Mouse (Mus musculus) cerebral cortex, adult 2 months (tissue): ENCODE results near the gene Prkd2.

ENCODE experiments used
- WGBS: fragments of 180-500 bp; shearing (Covaris S2); methylation state at CpG from one replicate; pipeline ENCODE4 v1.1.7; 2018; 5-methylcytosine and 5-hydroxymethylcytosine counted together

Prkd2 gene

DNA sequence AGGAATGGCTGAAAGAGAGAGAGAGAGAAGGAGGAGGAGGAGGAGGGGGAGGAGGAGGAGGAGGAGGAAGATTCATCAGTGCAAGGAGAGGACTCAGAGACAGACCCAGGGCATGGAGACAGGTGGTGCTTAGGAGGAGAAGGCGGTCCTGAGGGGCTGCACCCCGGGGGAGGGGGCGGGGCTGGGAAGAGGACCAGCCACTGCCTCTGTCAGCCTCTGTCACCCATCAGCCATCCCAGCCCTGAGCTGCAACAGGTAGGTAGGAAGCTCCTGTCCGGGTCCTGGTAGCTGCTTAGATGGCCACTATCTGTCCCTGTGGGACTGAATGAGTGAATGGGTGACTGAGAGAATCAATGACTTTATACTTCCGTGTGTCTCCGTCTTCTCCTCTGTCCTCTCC lies 50.9 kb downstream of the Prkd2 start:
- WGBS, result 11% methylated on average over 5 of the region's 6 CpGs

- WGBS, result 43% methylated on average over 4 of the region's 4 CpGs
Measured at GRCm38 (mm10) chr7:16894279-16894678, 51.6 kb downstream of the Prkd2 start.

GRCm38 (mm10) chr7:16895000-16895399 lies 52.3 kb downstream of the Prkd2 start:
- 1% methylated on average over 24 of the region's 24 CpGs for WGBS

DNA sequence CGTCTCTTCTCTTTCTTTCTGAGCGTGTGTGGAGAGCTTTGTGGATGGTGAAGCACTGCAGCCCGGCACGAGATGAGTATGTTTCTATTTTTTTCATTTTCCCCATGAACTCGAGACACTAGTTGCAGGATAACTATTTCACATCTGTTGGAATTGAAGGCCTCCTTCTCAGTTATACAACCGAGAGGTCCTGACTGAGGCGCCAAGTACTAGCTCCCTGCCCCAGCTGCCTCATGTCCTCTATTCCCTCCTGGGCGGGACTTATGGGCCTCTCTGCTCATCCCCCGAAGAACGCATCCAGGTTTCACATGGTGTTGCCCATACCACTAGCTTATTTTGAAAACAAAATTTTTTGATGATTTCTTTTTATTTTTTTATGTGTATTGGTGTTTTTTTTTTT lies 52.8 kb downstream of the Prkd2 start:
- 41% methylated on average over 10 of the region's 10 CpGs for WGBS

- 43% methylated on average over 5 of the region's 5 CpGs for WGBS
Measured at GRCm38 (mm10) chr7:16900526-16900925, 57.8 kb downstream of the Prkd2 start.

- 83% methylated on average over 2 of the region's 2 CpGs for WGBS
Measured at GRCm38 (mm10) chr7:16903439-16903955, 60.8 kb downstream of the Prkd2 start.

- 73% methylated on average over 7 of the region's 10 CpGs for WGBS
Measured at GRCm38 (mm10) chr7:16904120-16904675, 61.5 kb downstream of the Prkd2 start.

DNA sequence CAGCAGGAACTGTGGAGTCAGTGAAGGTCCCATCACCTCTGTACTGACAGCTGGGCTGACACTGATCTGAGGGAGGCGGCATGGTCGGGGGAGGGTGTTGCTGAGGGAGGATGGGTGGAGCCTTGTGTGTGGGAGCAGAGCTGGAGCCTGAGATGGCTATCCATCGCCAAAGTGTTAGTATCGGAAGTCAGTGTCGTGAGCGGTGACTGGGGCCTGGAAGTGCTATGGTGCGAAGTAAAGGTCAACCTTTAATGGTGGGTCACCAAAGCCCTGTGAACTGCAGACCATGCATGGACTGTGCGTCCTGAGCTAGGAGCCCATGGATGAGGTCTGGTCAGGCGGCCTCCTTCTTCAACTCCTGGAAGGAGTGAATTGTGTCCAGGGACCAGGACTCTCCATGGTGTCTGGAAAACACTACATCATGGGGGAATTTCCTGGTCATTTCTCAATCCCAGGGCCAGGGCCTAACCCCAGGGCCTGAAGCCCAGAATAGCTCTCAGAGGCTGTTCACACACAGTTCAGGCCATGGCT lies 62.9 kb downstream of the Prkd2 start:
- WGBS, result 68% methylated on average over 9 of the region's 9 CpGs

- WGBS, result 55% methylated on average over 6 of the region's 6 CpGs
Measured at GRCm38 (mm10) chr7:16906281-16906680, 63.6 kb downstream of the Prkd2 start, which contains the start of gene Ptgir. TSS of gene Ptgir (plus strand) at chr7:16906490.

DNA sequence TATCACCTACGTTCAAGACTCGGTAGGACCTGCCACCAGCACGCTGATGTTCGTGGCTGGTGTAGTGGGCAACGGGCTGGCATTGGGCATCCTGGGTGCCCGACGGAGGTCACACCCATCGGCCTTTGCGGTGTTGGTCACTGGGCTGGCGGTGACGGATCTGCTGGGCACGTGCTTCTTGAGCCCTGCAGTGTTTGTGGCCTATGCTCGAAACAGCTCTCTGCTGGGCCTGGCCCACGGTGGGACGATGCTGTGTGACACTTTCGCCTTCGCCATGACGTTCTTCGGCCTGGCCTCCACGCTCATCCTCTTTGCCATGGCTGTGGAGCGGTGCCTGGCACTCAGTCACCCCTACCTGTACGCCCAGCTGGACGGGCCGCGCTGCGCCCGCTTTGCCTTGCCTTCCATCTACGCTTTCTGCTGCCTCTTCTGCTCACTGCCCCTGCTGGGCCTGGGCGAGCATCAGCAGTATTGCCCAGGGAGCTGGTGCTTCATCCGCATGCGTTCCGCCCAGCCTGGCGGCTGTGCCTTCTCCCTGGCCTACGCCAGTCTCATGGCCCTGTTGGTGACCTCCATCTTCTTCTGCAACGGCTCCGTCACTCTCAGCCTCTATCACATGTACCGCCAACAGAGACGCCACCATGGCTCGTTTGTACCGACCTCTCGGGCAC lies 64.3 kb downstream of the Prkd2 start:
- WGBS, result 96% methylated on average over 41 of the region's 41 CpGs

DNA sequence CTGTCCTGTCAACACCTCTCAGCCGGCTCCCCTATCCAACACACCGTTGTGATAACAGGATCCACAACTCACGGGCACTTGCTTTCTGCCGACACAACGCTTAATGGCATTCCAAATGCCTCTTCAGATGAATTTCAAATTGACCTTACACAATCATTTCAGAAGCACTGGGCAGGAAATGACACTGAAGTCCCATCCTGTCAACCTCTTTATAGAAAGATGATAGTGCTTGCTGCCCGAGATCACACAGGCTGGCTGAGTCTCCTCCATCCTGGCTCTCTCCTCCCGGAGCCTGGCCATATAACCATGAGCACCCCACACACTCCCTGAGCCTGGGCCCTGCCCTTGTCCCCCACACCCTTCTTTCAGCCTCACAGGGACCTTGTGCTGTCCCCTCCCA lies 65.1 kb downstream of the Prkd2 start:
- 83% methylated on average over 7 of the region's 7 CpGs for WGBS

- 72% methylated on average over 11 of the region's 11 CpGs for WGBS
Measured at GRCm38 (mm10) chr7:16908367-16908766, 65.7 kb downstream of the Prkd2 start.

DNA sequence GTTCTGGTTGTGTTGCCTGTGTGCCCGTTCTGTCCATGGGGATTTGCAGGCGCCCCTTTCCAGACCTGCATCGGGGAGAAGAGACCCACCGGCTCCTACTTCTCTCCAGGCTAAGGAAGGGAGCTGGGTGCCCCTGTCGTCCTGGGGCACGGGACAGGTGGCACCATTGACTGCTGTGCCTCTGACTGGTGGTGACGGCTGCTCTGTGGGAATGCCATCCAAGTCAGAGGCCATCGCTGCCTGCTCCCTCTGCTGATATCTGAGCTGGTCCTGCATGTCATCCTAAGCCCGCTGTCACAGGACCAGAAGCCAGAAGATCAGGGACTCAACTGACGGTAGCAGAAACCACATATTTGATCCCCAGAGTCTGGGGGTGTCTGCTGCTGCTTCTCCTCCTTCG lies 66.2 kb downstream of the Prkd2 start:
- WGBS, result 84% methylated on average over 11 of the region's 11 CpGs

DNA sequence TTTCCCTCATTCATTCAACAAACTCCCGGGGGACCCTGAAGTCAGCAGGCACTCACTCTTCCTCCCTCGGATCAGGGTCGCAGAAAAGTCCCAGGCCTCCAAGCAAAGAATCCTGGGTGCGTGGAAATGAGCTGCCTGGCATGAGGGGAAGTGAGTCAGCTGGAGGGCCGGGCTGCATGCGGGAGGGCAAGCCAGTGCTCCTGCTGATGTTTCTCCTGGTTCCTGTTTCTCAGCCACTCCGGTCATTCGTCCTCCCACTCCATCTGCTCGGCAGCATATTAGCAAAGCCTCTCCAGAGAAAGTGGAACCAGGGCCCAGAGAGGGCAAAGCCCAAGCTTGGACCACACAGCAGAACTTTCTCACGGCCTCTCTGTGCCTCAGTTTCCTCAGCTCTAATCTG lies 67.2 kb downstream of the Prkd2 start:
- 59% methylated on average over 10 of the region's 10 CpGs for WGBS

- 93% methylated on average over 3 of the region's 3 CpGs for WGBS
Measured at GRCm38 (mm10) chr7:16911904-16912303, 69.2 kb downstream of the Prkd2 start.

DNA sequence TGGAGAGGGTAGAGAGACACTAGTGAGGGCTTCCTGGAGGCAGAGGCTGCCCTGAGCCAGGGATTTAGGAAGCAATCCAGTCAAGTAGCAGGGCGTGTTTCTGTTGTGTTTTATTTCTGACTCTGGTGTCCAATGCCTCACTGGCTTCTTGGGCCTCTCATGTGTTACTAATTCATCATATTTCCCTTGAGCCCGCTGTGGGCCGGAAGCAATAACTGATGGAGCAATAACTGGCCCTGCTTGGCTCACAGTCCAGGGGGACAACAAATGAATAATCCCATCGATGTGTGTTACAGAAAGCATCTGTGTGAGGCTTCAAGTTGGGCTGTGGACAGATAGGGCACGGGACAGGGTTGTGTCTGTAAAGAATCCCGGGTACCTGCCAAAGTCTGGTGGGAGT lies 69.7 kb downstream of the Prkd2 start:
- WGBS, result 90% methylated on average over 6 of the region's 6 CpGs

DNA sequence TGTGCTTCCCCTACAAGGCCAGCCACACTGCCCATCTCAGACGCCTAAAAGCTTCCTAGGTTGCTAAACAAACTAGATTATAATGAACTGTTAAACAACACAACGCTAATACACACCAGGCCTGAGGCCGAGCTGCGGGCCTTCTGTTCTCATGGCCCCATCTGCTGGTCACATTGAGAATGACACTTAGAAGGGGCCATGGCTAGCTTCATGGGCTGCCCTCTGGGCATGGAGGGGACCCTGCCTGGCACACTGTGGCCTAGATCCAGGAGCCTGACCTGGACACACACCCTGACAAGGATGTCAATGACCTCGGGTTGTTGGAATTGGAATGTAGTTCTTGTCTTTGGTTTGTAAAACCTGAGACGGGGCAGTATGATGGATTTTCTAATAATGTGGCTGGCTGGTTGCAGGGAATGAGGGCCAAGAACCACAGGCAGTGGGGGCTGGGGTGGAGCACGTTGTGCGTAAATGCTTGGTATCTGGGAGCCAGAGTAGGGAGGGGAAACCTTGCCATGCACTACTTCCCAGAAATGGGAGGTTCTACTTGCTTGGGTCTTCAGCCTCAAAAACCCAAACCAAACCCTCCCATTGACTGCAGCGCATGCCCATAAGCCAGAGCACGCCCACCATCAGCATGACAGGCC lies 71.2 kb downstream of the Prkd2 start:
- WGBS, result 17% methylated on average over 10 of the region's 10 CpGs

DNA sequence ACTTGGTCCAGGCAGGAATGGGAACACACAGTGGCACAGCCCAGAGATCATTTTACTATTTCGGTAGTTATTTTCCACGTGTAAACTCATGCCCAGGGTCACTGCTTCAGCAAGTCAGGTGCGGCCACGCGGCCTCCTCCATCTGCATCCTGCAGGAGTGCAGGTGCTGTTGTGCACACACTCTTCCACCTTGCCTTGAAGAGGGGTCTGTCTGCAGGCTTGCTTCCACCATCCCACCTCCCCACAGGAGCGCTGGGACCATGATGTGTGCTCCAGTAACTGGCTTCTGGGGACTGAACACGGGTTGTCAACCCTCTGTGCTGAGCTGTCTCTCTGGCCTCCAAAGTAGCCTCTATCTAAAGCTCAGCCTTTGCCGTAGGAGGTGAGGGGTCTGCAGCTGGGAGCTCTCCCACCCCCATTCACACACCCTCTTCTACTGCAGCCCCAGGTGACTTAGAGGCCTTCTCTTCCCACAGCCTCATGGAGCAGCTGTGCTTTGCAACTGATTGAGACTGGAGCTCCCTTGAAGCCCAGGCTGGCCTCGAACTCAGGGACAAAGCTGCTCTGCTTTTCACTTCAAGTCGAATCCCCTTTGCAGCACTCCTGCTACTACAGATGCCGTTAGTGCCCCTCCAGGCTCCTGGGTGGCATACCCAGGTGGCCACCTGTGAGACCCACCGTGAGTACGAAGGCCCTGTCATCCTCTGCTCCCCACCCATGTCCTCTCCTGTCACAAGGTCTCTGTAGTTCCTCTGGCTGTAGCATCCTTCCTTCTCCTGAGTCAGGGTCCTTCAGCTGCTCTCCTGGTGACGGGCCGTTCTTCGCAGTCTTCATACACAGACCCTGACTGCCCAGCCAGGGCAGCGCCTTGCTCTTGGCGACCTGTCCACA lies 72.0 kb downstream of the Prkd2 start:
- 72% methylated on average over 18 of the region's 18 CpGs for WGBS

- 75% methylated on average over 32 of the region's 32 CpGs for WGBS
Measured at GRCm38 (mm10) chr7:16915461-16916340, 73.0 kb downstream of the Prkd2 start.

GRCm38 (mm10) chr7:16916342-16917265 lies 73.9 kb downstream of the Prkd2 start:
- WGBS, result 59% methylated on average over 30 of the region's 30 CpGs
